Mouse (Mus musculus) heart, embryonic 11.5 days (tissue): Measurements from ENCODE around the gene Actn2. TPM values are rescaled to one million over a fixed set of nuclear protein-coding genes. Genes with fewer than 3 reads are reported as not detected.

Source experiments
- ATAC-seq: fragments of 200-750 bp; cut with Nextera tagmentation; replicated peaks from 2 replicates; pipeline ENCODE4 v1.8.0; 2017; ENCODE audit warnings: moderate library complexity; ENCODE audit not compliant: insufficient number of reproducible peaks, low FRiP score, low TSS enrichment
- H3K27ac ChIP-seq: fragments of 300-500 bp; sonication (generic); 2 replicates; pipeline ENCODE4 v1.5.1; 2014; ENCODE audit warnings: mild to moderate bottlenecking, low read depth, low read length
- H3K27me3 ChIP-seq: fragments of 300-500 bp; sonication (generic); 2 replicates; pipeline ENCODE4 v1.6.1; 2014; ENCODE audit warnings: mild to moderate bottlenecking, low read length, mixed read lengths; ENCODE audit not compliant: control insufficient read depth, insufficient read depth
- H3K36me3 ChIP-seq: fragments of 300-500 bp; sonication (generic); 2 replicates; pipeline ENCODE4 v1.6.1; 2014; ENCODE audit warnings: mild to moderate bottlenecking, low read length, moderate library complexity, mixed read lengths; ENCODE audit not compliant: control insufficient read depth, insufficient read depth
- H3K4me1 ChIP-seq: fragments of 300-500 bp; sonication (generic); 2 replicates; pipeline ENCODE4 v1.6.1; 2014; ENCODE audit warnings: low read length; ENCODE audit not compliant: control insufficient read depth, insufficient read depth
- H3K4me2 ChIP-seq: fragments of 300-500 bp; sonication (generic); 2 replicates; pipeline ENCODE4 v1.6.1; 2014; ENCODE audit warnings: mild to moderate bottlenecking, moderate library complexity
- H3K4me3 ChIP-seq: fragments of 300-500 bp; sonication (generic); 2 replicates; pipeline ENCODE4 v1.5.1; 2014; ENCODE audit warnings: low read depth, low read length
- H3K9ac ChIP-seq: fragments of 300-500 bp; sonication (generic); 2 replicates; pipeline ENCODE4 v1.6.1; 2014; ENCODE audit warnings: mild to moderate bottlenecking, low read depth, low read length, moderate library complexity
- H3K9me3 ChIP-seq: fragments of 300-500 bp; sonication (generic); replicated peaks from 2 replicates; pipeline ENCODE4 v1.6.1; 2016; ENCODE audit warnings: low read length; ENCODE audit not compliant: control insufficient read depth
- WGBS: fragments of 180-500 bp; shearing (Covaris S2); extraction: QIAGEN DNeasy Blood & Tissue Kit; methylation state at CpG from one replicate; pipeline ENCODE4 v1.1.7; 2014; ENCODE audit not compliant: insufficient replicate concordance; 5-methylcytosine and 5-hydroxymethylcytosine counted together
- polyA plus RNA-seq: library from polyadenylated mRNA; unstranded; fragments of >200 nt; fragmentation: Nextera tagmentation; extraction: Ambion mirVana; gene quantifications from 2 replicates; pipeline ENCODE4 v1.2.1, GENCODE M21; 2014

Gene Actn2
- polyA plus RNA-seq, 1 experiment from 2014 or later = 1,008 TPM

DNA sequence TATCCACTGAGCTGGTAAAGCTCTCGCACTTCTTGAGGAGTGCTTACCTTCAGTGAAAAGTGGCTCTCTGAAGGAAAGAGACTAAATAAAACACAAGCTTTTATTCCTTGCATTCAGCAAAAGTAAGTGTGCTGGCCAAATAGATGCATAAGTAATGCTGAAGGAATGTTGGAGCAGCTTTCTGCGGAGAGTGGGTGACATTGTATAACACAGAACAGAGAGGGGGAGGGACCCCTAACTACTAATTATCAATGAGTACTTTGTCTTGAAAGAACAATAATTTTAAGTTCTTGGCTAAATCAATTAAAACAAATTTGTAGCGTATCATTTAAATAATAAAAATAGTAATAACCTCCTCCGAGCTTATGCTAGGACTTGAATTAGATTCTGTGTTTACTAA lies 29.2 kb downstream of the Actn2 start:
- H3K4me2 ChIP-seq = no peak overlapping the region
- peaks cover 44% of the 10 kb centered on the region for H3K4me1 ChIP-seq
- H3K27ac ChIP-seq = no peak overlapping the region
- no peak overlapping the region for H3K4me3 ChIP-seq
- no peaks in the 10 kb centered on the region for H3K9me3 ChIP-seq
- 71% methylated on average over 4 of the region's 4 CpGs for WGBS
- ATAC-seq = no peak
- H3K9ac ChIP-seq = no peak overlapping the region
- peaks cover 10% of the 10 kb centered on the region for H3K36me3 ChIP-seq
- H3K27me3 ChIP-seq = no peaks in the 10 kb centered on the region

DNA sequence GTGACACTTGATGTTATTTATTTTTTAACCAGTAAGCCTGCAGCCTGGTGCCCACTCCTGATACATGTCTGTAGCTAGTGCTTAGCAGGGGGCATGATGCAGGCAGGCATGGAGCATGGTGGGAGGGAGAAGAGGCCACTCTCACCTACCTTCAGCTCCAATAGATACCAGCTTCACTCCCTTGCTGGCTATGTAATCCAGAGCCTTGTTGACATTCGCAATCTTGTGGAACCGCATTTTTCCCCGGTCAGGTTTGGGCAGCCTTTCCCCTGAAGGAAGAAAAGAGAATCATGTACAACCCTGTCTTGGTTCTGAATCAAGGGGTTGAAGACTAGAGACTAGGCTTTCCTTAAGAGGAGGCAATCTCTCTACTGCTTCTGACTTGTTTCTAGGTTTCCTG lies 31.1 kb downstream of the Actn2 start:
- Histone ChIP-seq H3K4me1 (peaks cover 35% of the 10 kb centered on the region), H3K9ac (no peak overlapping the region), H3K4me2 (no peak overlapping the region), H3K27ac (peak overlapping the region; percentile 46; the same call in 1 of the 2 replicates), H3K27me3 (no peaks in the 10 kb centered on the region), H3K36me3 (peaks cover 10% of the 10 kb centered on the region), H3K9me3 (no peaks in the 10 kb centered on the region), H3K4me3 (no peak overlapping the region)
- no peak for ATAC-seq
- 70% methylated on average over 3 of the region's 3 CpGs for WGBS

DNA sequence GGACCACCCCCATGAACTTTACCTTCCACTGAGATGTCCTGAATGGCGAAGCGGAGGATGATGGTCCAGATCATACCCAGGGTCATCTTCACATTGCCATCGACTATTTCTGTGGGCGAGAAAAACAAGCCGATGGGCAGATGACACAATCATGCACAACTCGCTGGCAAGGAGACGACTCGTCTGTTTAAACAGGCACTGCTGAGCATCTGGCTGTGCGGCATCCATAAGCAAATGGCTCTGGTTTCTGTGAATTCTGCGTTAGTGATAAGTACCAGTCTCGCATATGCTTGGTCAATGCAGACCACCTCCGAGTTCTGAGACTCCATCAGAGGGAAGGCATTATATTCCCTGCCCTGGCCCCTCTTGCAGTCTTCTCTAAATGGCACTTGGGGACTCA lies 31.7 kb downstream of the Actn2 start:
- H3K27ac ChIP-seq = 0 out of 2 replicates have a peak overlapping the region, but pooled peaks have one; percentile 42
- H3K9ac ChIP-seq = no peak overlapping the region
- H3K36me3 ChIP-seq = peaks cover 10% of the 10 kb centered on the region
- 74% methylated on average over 12 of the region's 12 CpGs for WGBS
- H3K4me1 ChIP-seq = peaks cover 30% of the 10 kb centered on the region
- no peak overlapping the region for H3K4me3 ChIP-seq
- H3K27me3 ChIP-seq = no peaks in the 10 kb centered on the region
- no peak overlapping the region for H3K4me2 ChIP-seq
- H3K9me3 ChIP-seq = no peaks in the 10 kb centered on the region
- no peak for ATAC-seq

DNA sequence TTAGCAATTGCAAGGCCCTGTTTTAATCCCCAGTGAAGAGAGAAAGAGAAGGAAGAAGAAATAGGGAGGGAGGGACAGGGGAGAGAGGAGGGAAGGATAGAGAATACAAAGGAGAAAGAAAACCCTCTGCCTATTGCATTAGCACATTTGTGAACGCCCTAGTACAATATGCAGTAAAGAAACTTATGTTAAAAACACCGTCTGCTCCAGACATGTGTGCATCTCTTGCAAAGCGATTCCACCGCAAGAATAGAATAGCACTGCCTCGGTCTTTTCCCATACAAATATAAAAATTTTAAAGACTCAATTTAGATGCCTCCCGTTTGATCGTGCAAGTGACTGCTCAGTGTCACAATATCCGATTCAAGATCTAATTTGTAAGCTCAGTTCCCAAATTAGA lies 32.1 kb downstream of the Actn2 start:
- H3K9ac ChIP-seq = no peak overlapping the region
- peaks cover 10% of the 10 kb centered on the region for H3K36me3 ChIP-seq
- peak overlapping the region; percentile 42; the same call in 1 of the 2 replicates for H3K27ac ChIP-seq
- 82% methylated on average over 8 of the region's 8 CpGs for WGBS
- no peak for ATAC-seq
- no peak overlapping the region for H3K4me3 ChIP-seq
- no peak overlapping the region for H3K4me2 ChIP-seq
- H3K9me3 ChIP-seq = no peaks in the 10 kb centered on the region
- no peaks in the 10 kb centered on the region for H3K27me3 ChIP-seq
- peaks cover 30% of the 10 kb centered on the region for H3K4me1 ChIP-seq

DNA sequence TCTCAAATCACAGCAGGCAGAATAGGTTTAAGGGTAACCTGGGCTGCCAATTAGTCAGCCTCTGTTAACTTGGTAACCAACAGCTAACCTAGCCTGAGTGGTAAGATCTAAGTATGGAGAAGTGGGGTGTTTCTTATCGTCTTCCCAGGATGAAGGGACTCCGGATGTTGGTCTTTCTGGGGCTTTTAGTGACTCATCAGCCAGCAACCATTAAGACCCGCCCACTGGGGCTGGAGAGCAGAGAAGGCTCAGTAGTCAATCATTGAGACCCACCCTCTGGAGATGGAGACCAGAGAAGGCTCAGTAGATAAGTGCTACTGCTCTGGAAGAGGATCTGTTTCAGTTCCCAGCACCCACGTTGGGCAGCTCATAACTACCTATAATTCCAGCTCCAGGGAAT lies 33.3 kb downstream of the Actn2 start:
- Histone ChIP-seq H3K4me1 (peaks cover 25% of the 10 kb centered on the region), H3K4me3 (no peak overlapping the region), H3K27ac (peak overlapping the region; percentile 29), H3K4me2 (no peak overlapping the region), H3K9ac (no peak overlapping the region), H3K27me3 (no peaks in the 10 kb centered on the region), H3K9me3 (no peaks in the 10 kb centered on the region), H3K36me3 (peaks cover 10% of the 10 kb centered on the region)
- WGBS = 49% methylated on average over 4 of the region's 4 CpGs
- ATAC-seq = no peak

DNA sequence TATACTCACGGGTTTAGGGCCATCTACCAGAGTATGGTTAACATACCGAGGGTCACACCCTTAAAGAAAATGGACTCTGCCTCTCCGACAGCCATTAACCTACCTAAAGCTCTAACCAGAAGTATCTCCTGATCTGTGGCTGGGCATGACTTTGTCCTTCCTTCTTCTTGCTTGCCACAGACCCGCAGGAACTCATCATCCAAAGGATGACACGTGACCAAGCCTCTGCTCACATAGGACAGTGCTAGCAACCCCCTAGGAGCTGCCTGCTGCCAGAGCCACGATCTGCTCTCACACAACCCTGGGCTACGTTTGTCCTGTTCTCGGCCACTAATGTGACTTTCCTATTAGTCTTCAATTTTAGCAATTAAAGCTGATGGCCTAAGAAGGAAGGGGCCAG lies 35.0 kb downstream of the Actn2 start:
- no peak overlapping the region for H3K9ac ChIP-seq
- WGBS = 78% methylated on average over 8 of the region's 8 CpGs
- no peak overlapping the region for H3K4me3 ChIP-seq
- H3K36me3 ChIP-seq = peaks cover 10% of the 10 kb centered on the region
- H3K27ac ChIP-seq = no peak overlapping the region
- H3K9me3 ChIP-seq = no peaks in the 10 kb centered on the region
- no peak for ATAC-seq
- no peaks in the 10 kb centered on the region for H3K27me3 ChIP-seq
- H3K4me2 ChIP-seq = no peak overlapping the region
- peaks cover 23% of the 10 kb centered on the region for H3K4me1 ChIP-seq

DNA sequence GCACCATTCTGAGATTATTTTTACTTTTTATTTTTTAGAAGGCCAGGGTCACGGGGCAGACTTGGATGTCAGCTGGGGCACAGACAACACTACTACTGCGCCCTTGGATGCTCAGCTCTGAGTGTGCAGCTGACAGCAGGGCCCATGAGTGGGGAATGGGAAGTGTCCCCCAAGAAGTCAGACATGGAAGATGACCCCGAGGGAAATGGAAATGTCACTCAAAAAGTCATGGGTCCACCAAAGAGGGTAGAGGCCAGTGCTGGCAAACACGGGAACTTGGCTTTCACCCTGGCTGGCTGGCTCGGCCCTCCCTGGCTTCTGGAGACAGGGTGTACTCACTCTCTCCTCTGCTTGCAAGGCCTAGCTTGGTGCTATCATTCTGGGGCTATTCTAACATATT lies 35.6 kb downstream of the Actn2 start:
- ATAC-seq = no peak
- Histone ChIP-seq H3K4me1 (peaks cover 27% of the 10 kb centered on the region), H3K4me2 (no peak overlapping the region), H3K27me3 (no peaks in the 10 kb centered on the region), H3K36me3 (peaks cover 10% of the 10 kb centered on the region), H3K9ac (no peak overlapping the region), H3K9me3 (no peaks in the 10 kb centered on the region), H3K27ac (no peak overlapping the region), H3K4me3 (no peak overlapping the region)
- WGBS = 82% methylated on average over 5 of the region's 5 CpGs

DNA sequence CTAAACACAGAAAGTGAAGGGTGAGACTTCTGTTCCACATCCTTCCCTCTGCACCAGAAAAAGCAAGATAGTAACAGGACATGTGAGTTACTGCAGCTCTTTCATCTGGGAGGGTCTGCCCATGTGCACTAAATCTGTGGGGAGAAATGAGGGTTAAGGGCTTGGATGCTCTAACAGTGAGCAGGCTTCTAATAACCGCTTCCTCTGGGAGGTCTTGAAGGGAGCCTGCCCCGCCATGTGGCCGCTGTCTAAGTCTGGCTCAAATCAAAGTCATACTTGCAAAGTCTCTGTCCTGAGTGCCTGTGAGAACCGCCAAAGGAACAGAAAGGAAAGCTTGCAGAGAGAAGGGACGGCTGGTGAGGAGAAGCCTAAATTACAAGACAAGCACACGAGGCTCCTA lies 42.8 kb downstream of the Actn2 start:
- Histone ChIP-seq H3K4me3 (no peak overlapping the region), H3K36me3 (peaks cover 8% of the 10 kb centered on the region; the same call in 1 of the 2 replicates), H3K9me3 (no peaks in the 10 kb centered on the region), H3K27me3 (no peaks in the 10 kb centered on the region), H3K4me1 (peaks cover 24% of the 10 kb centered on the region), H3K9ac (no peak overlapping the region), H3K4me2 (no peak overlapping the region), H3K27ac (no peak overlapping the region)
- 47% methylated on average over 6 of the region's 6 CpGs for WGBS
- no peak for ATAC-seq

DNA sequence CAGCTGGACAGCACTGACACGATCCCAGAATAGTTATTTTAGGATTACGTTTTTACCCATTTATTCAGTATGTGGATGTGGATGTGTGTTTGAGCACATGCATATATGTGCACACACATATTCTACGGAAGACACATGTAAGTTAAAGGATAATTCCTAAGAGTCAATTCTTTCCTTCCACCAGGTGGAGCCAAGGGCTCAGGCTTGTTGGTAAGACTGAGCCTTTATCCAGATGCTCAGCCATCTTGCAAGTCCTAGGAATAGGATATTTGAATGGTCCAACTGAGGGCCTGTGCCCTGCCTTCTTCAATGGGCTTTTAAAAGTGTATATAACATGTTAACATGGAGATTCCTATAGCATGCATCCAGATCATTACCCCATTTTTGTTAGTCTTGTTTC lies 43.9 kb downstream of the Actn2 start:
- no peak overlapping the region for H3K9ac ChIP-seq
- peaks cover 24% of the 10 kb centered on the region for H3K4me1 ChIP-seq
- no peak overlapping the region for H3K4me2 ChIP-seq
- no peak for ATAC-seq
- WGBS = 75% methylated on average over 3 of the region's 3 CpGs
- H3K27ac ChIP-seq = peak overlapping the region; percentile 16; the same call in 1 of the 2 replicates
- H3K9me3 ChIP-seq = no peaks in the 10 kb centered on the region
- H3K4me3 ChIP-seq = no peak overlapping the region
- H3K36me3 ChIP-seq = peaks cover 10% of the 10 kb centered on the region; the same call in 1 of the 2 replicates
- no peaks in the 10 kb centered on the region for H3K27me3 ChIP-seq
